Mouse (Mus musculus): ENCODE results near the gene Sec23a. TPM values are rescaled to one million over a fixed set of nuclear protein-coding genes. Genes with fewer than 3 reads are reported as not detected.
"Not testable (repeated sequence)": the region's sequence is repeated elsewhere in the genome, so short reads cannot be mapped to it uniquely, and the experiment has no call there.

Sec23a gene
- polyA plus RNA-seq, 1 experiment from 2014 or later, result 90.3 TPM

- under 1% methylated on average over 28 of the region's 28 CpGs for WGBS
- Histone ChIP-seq H3K27ac (ENCODE audit: low read depth, low read length) (no peak within 1 kb of the TSS; the same call in 1 of the 2 replicates), H3K36me3 (ENCODE audit: control insufficient read depth, insufficient read depth, low read length) (no peaks in the 10 kb centered on the region), H3K4me1 (ENCODE audit: control insufficient read depth, insufficient read depth, low read length) (peaks cover 4% of the 10 kb centered on the region; the same call in 1 of the 2 replicates), H3K27me3 (ENCODE audit: control insufficient read depth, insufficient read depth, low read length) (no peaks in the 10 kb centered on the region), H3K4me3 (ENCODE audit: low read depth, low read length) (peak within 1 kb of the TSS; percentile 75), H3K4me2 (peak within 1 kb of the TSS; percentile 72), H3K9me3 (ENCODE audit: control insufficient read depth, low read length) (no peaks in the 10 kb centered on the region), H3K9ac (ENCODE audit: low read length) (peak within 1 kb of the TSS; percentile 73)
- ATAC-seq (ENCODE audit: low FRiP score) (peak; percentile 77), DNase-seq (ENCODE audit: low spot score, missing footprints) (peak; percentile 96)
Measured at GRCm38 (mm10) chr12:59013234-59013633, 1.4 kb upstream of the Sec23a start, which contains the start of gene Gemin2. Gene Gemin2 (plus strand): TSS chr12:59013393.

GRCm38 (mm10) chr12:59012710-59013091 lies 884 bp upstream of the Sec23a start:
- 3% methylated on average over 7 of the region's 7 CpGs for whole genome bisulfite sequencing
- H3K27me3 ChIP-seq (ENCODE audit: control insufficient read depth, insufficient read depth, low read length), result no peaks in the 10 kb centered on the region

GRCm38 (mm10) chr12:59011275-59011843 lies 458 bp downstream of the Sec23a start:
- Histone ChIP-seq H3K36me3 (ENCODE audit: control insufficient read depth, insufficient read depth, low read length) (peaks cover 3% of the 10 kb centered on the region; the same call in 1 of the 2 replicates), H3K27me3 (ENCODE audit: control insufficient read depth, insufficient read depth, low read length) (no peaks in the 10 kb centered on the region), H3K4me1 (ENCODE audit: control insufficient read depth, insufficient read depth, low read length) (peaks cover 4% of the 10 kb centered on the region; the same call in 1 of the 2 replicates), H3K9me3 (ENCODE audit: control insufficient read depth, low read length) (no peaks in the 10 kb centered on the region), H3K27ac (ENCODE audit: low read depth, low read length) (peak overlapping the region; percentile 74), H3K9ac (ENCODE audit: low read length) (peak overlapping the region; percentile 80), H3K4me2 (peak overlapping the region; percentile 85), H3K4me3 (ENCODE audit: low read depth, low read length) (peak overlapping the region; percentile 75)
- ATAC-seq (ENCODE audit: low FRiP score) (no peak), DNase-seq (ENCODE audit: low spot score, missing footprints) (no peak)
- WGBS, result 1% methylated on average over 25 of the region's 25 CpGs

More at GRCm38 (mm10) chr12:59012710-59013091, 884 bp upstream of the Sec23a start:
- Histone ChIP-seq H3K9ac (ENCODE audit: low read length) (peak overlapping the region; percentile 73), H3K4me3 (ENCODE audit: low read depth, low read length) (peak overlapping the region; percentile 75), H3K9me3 (ENCODE audit: control insufficient read depth, low read length) (no peaks in the 10 kb centered on the region), H3K4me1 (ENCODE audit: control insufficient read depth, insufficient read depth, low read length) (peaks cover 4% of the 10 kb centered on the region; the same call in 1 of the 2 replicates), H3K27ac (ENCODE audit: low read depth, low read length) (no peak overlapping the region), H3K4me2 (peak overlapping the region; percentile 72), H3K36me3 (ENCODE audit: control insufficient read depth, insufficient read depth, low read length) (no peaks in the 10 kb centered on the region)
- ATAC-seq (ENCODE audit: low FRiP score) (no peak), DNase-seq (ENCODE audit: low spot score, missing footprints) (peak; percentile 91)

GRCm38 (mm10) chr12:59010482-59010881 lies 1.3 kb downstream of the Sec23a start:
- peak; percentile 87 for DNase-seq (ENCODE audit: low spot score, missing footprints)
- Histone ChIP-seq H3K9me3 (ENCODE audit: control insufficient read depth, low read length) (no peaks in the 10 kb centered on the region), H3K4me1 (ENCODE audit: control insufficient read depth, insufficient read depth, low read length) (peaks cover 4% of the 10 kb centered on the region; the same call in 1 of the 2 replicates), H3K4me2 (peak overlapping the region; percentile 10), H3K27ac (ENCODE audit: low read depth, low read length) (no peak overlapping the region), H3K27me3 (ENCODE audit: control insufficient read depth, insufficient read depth, low read length) (no peaks in the 10 kb centered on the region), H3K36me3 (ENCODE audit: control insufficient read depth, insufficient read depth, low read length) (peaks cover 3% of the 10 kb centered on the region; the same call in 1 of the 2 replicates), H3K9ac (ENCODE audit: low read length) (no peak overlapping the region), H3K4me3 (ENCODE audit: low read depth, low read length) (0 out of 2 replicates have a peak overlapping the region, but pooled peaks have one; percentile 75)
- WGBS, result 78% methylated on average over 2 of the region's 2 CpGs
- no peak for ATAC-seq (ENCODE audit: low FRiP score)

GRCm38 (mm10) chr12:58985766-58986165 lies 26.1 kb downstream of the Sec23a start:
- Histone ChIP-seq H3K9me3 (ENCODE audit: control insufficient read depth, low read length) (no peaks in the 10 kb centered on the region), H3K4me3 (ENCODE audit: low read depth, low read length) (no peak overlapping the region), H3K4me2 (no peak overlapping the region), H3K27ac (ENCODE audit: low read depth, low read length) (no peak overlapping the region), H3K36me3 (ENCODE audit: control insufficient read depth, insufficient read depth, low read length) (no peaks in the 10 kb centered on the region), H3K4me1 (ENCODE audit: control insufficient read depth, insufficient read depth, low read length) (no peaks in the 10 kb centered on the region), H3K9ac (ENCODE audit: low read length) (no peak overlapping the region), H3K27me3 (ENCODE audit: control insufficient read depth, insufficient read depth, low read length) (no peaks in the 10 kb centered on the region)
- ATAC-seq (ENCODE audit: low FRiP score) (no peak), DNase-seq (ENCODE audit: low spot score, missing footprints) (no peak)
- WGBS, result 93% methylated on average over 3 of the region's 3 CpGs

GRCm38 (mm10) chr12:58981178-58981661 lies 30.6 kb downstream of the Sec23a start:
- not testable (repeated sequence) for ATAC-seq (ENCODE audit: low FRiP score); H3K4me1 ChIP-seq (ENCODE audit: control insufficient read depth, insufficient read depth, low read length); H3K9me3 ChIP-seq (ENCODE audit: control insufficient read depth, low read length); H3K36me3 ChIP-seq (ENCODE audit: control insufficient read depth, insufficient read depth, low read length); H3K4me2 ChIP-seq; H3K27me3 ChIP-seq (ENCODE audit: control insufficient read depth, insufficient read depth, low read length); DNase-seq (ENCODE audit: low spot score, missing footprints); H3K27ac ChIP-seq (ENCODE audit: low read depth, low read length); H3K9ac ChIP-seq (ENCODE audit: low read length); H3K4me3 ChIP-seq (ENCODE audit: low read depth, low read length)
- WGBS, result 81% methylated on average over 6 of the region's 6 CpGs

GRCm38 (mm10) chr12:58976966-58977365 lies 34.9 kb downstream of the Sec23a start:
- no peak overlapping the region for H3K9ac ChIP-seq (ENCODE audit: low read length)
- no peak overlapping the region for H3K4me2 ChIP-seq
- no peak for ATAC-seq (ENCODE audit: low FRiP score)
- no peaks in the 10 kb centered on the region for H3K9me3 ChIP-seq (ENCODE audit: control insufficient read depth, low read length)
- H3K4me3 ChIP-seq (ENCODE audit: low read depth, low read length), result no peak overlapping the region
- H3K27ac ChIP-seq (ENCODE audit: low read depth, low read length), result no peak overlapping the region
- WGBS, result 79% methylated on average over 2 of the region's 2 CpGs
- H3K27me3 ChIP-seq (ENCODE audit: control insufficient read depth, insufficient read depth, low read length), result no peaks in the 10 kb centered on the region
- H3K4me1 ChIP-seq (ENCODE audit: control insufficient read depth, insufficient read depth, low read length), result no peaks in the 10 kb centered on the region
- no peaks in the 10 kb centered on the region for H3K36me3 ChIP-seq (ENCODE audit: control insufficient read depth, insufficient read depth, low read length)
- DNase-seq (ENCODE audit: low spot score, missing footprints), result no peak

GRCm38 (mm10) chr12:58964583-58964982 lies 47.2 kb downstream of the Sec23a start:
- H3K27me3 ChIP-seq (ENCODE audit: control insufficient read depth, insufficient read depth, low read length), result no peaks in the 10 kb centered on the region
- 71% methylated on average over 4 of the region's 4 CpGs for WGBS
- peaks cover 7% of the 10 kb centered on the region; the same call in 1 of the 2 replicates for H3K36me3 ChIP-seq (ENCODE audit: control insufficient read depth, insufficient read depth, low read length)
- DNase-seq (ENCODE audit: low spot score, missing footprints) (no peak), ATAC-seq (ENCODE audit: low FRiP score) (no peak)
- H3K4me3 ChIP-seq (ENCODE audit: low read depth, low read length), result no peak overlapping the region
- H3K9ac ChIP-seq (ENCODE audit: low read length), result no peak overlapping the region
- H3K4me1 ChIP-seq (ENCODE audit: control insufficient read depth, insufficient read depth, low read length), result no peaks in the 10 kb centered on the region
- H3K4me2 ChIP-seq, result no peak overlapping the region
- H3K27ac ChIP-seq (ENCODE audit: low read depth, low read length), result no peak overlapping the region
- H3K9me3 ChIP-seq (ENCODE audit: control insufficient read depth, low read length), result no peaks in the 10 kb centered on the region

GRCm38 (mm10) chr12:58960844-58961243 lies 51.0 kb downstream of the Sec23a start:
- 91% methylated on average over 1 of the region's 1 CpGs for WGBS
- ATAC-seq (ENCODE audit: low FRiP score) (no peak), DNase-seq (ENCODE audit: low spot score, missing footprints) (no peak)

More at GRCm38 (mm10) chr12:58960844-58961243, 51.0 kb downstream of the Sec23a start:
- peaks cover 2% of the 10 kb centered on the region; the same call in 1 of the 2 replicates for H3K36me3 ChIP-seq (ENCODE audit: control insufficient read depth, insufficient read depth, low read length)
- H3K27ac ChIP-seq (ENCODE audit: low read depth, low read length), result no peak overlapping the region
- no peak overlapping the region for H3K4me2 ChIP-seq
- no peaks in the 10 kb centered on the region for H3K4me1 ChIP-seq (ENCODE audit: control insufficient read depth, insufficient read depth, low read length)
- no peak overlapping the region for H3K9ac ChIP-seq (ENCODE audit: low read length)
- no peaks in the 10 kb centered on the region for H3K9me3 ChIP-seq (ENCODE audit: control insufficient read depth, low read length)
- no peaks in the 10 kb centered on the region for H3K27me3 ChIP-seq (ENCODE audit: control insufficient read depth, insufficient read depth, low read length)
- no peak overlapping the region for H3K4me3 ChIP-seq (ENCODE audit: low read depth, low read length)
